In genomic region chr3:154742927-154743326, GRCm38 (mm10) we compare ENCODE assay signal across 12 mouse cellular contexts.
"Had no signal": no experiment of that assay in that cellular context is flagged by ENCODE, and none has a peak within 500 bp of the region (broad histone marks: within the 10 kb centered on the region; RNA-seq: fewer than 3 reads in every experiment).

No protein-coding gene starts in this region.

- H3K4me2 ChIP-seq: liver, embryonic 11.5 days; liver, embryonic 15.5 days; neural tube, embryonic 12.5 days had no signal

- H3K27ac ChIP-seq: left cerebral cortex, adult 2 months; limb, embryonic 10.5 days; liver, embryonic 15.5 days; neural tube, embryonic 12.5 days had no signal

- H3K27me3 ChIP-seq: liver, embryonic 15.5 days; neural tube, embryonic 12.5 days had no signal

- H3K4me1 ChIP-seq: limb, embryonic 10.5 days; liver, embryonic 15.5 days; neural tube, embryonic 12.5 days had no signal

- H3K4me3 ChIP-seq: left cerebral cortex, adult 2 months; limb, embryonic 10.5 days; liver, embryonic 15.5 days; neural tube, embryonic 12.5 days had no signal

- H3K9ac ChIP-seq: liver, embryonic 15.5 days; neural tube, embryonic 12.5 days had no signal

- ATAC-seq: lung, postnatal 0 days had no signal

- DNase-seq: kidney, adult 8-10 months; kidney, postnatal 25 days; lung, adult 2 months; lung, postnatal 36 days; right cerebral cortex, postnatal 14 days; thymus, postnatal 36 days had no signal

- H3K9me3 ChIP-seq: limb, embryonic 10.5 days; liver, embryonic 15.5 days; neural tube, embryonic 12.5 days had no signal

- H3K36me3 ChIP-seq: limb, embryonic 10.5 days; liver, embryonic 15.5 days; neural tube, embryonic 12.5 days had no signal
